Mouse (Mus musculus) myocyte (in vitro differentiated cells): ENCODE measurements at regions not wholly inside any gene's neighbourhood (a gene's known extent, or its start where the extent isn't known, plus 50 kb on each side); places are given as distances from the start of the nearest gene placed in this dataset.

Experiments
- CEBPB ChIP-seq: IDR thresholded peaks from 2 replicates; pipeline ENCODE4 v1.6.1; 2011; ENCODE audit warnings: mild to moderate bottlenecking, moderate library complexity; ENCODE audit not compliant: poor library complexity, insufficient read depth, severe bottlenecking
- E2F4 ChIP-seq: IDR thresholded peaks from one replicate; pipeline ENCODE4 v1.6.1; 2011; ENCODE audit warnings: mild to moderate bottlenecking, control low read depth, moderate library complexity; ENCODE audit not compliant: insufficient read depth
- MAX ChIP-seq: IDR thresholded peaks from one replicate; pipeline ENCODE4 v1.6.1; 2011; ENCODE audit warnings: low read depth, mild to moderate bottlenecking, control low read depth
- MYOD1 ChIP-seq, 3 experiments: IDR thresholded peaks; one replicate each; pipeline ENCODE4 v1.6.1; 2011; ENCODE audit warnings: control low read depth in 2 of 3, low read depth in 2 of 3, mild to moderate bottlenecking in 2 of 3, moderate library complexity in 1 of 3; ENCODE audit not compliant: insufficient read length in 2 of 3, control insufficient read depth in 1 of 3
- MYOG ChIP-seq, 3 experiments: IDR thresholded peaks; one replicate each; pipeline ENCODE4 v1.6.1; 2011; ENCODE audit warnings: control low read depth in 2 of 3, low read depth in 2 of 3, mild to moderate bottlenecking in 2 of 3; ENCODE audit not compliant: insufficient read length in 2 of 3, control insufficient read depth in 1 of 3, insufficient read depth in 1 of 3
- POLR2A ChIP-seq: IDR thresholded peaks from one replicate; pipeline ENCODE4 v1.6.1; 2011; ENCODE audit warnings: low read depth, mild to moderate bottlenecking, control low read depth, moderate library complexity; ENCODE audit not compliant: insufficient read length
- POLR2AphosphoS2 ChIP-seq: IDR thresholded peaks from one replicate; pipeline ENCODE4 v1.6.1; 2011; ENCODE audit warnings: low read depth, control low read depth; ENCODE audit not compliant: insufficient read length
- REST ChIP-seq: IDR thresholded peaks from one replicate; pipeline ENCODE4 v1.6.1; 2011; ENCODE audit warnings: mild to moderate bottlenecking, control low read depth, moderate library complexity; ENCODE audit not compliant: insufficient read depth, insufficient read length
- SRF ChIP-seq: IDR thresholded peaks from one replicate; pipeline ENCODE4 v1.6.1; 2011; ENCODE audit warnings: low read depth; ENCODE audit not compliant: control insufficient read depth, insufficient read length
- TCF12 ChIP-seq: IDR thresholded peaks from one replicate; pipeline ENCODE4 v1.6.1; 2011; ENCODE audit warnings: mild to moderate bottlenecking, control low read depth; ENCODE audit not compliant: poor library complexity, insufficient read depth, severe bottlenecking
- TCF3 ChIP-seq: IDR thresholded peaks from one replicate; pipeline ENCODE4 v1.6.1; 2011; ENCODE audit warnings: low read depth, control low read depth; ENCODE audit not compliant: insufficient read length
- USF1 ChIP-seq: IDR thresholded peaks from one replicate; pipeline ENCODE4 v1.6.1; 2011; ENCODE audit warnings: low read depth, mild to moderate bottlenecking, control low read depth, moderate library complexity

DNA sequence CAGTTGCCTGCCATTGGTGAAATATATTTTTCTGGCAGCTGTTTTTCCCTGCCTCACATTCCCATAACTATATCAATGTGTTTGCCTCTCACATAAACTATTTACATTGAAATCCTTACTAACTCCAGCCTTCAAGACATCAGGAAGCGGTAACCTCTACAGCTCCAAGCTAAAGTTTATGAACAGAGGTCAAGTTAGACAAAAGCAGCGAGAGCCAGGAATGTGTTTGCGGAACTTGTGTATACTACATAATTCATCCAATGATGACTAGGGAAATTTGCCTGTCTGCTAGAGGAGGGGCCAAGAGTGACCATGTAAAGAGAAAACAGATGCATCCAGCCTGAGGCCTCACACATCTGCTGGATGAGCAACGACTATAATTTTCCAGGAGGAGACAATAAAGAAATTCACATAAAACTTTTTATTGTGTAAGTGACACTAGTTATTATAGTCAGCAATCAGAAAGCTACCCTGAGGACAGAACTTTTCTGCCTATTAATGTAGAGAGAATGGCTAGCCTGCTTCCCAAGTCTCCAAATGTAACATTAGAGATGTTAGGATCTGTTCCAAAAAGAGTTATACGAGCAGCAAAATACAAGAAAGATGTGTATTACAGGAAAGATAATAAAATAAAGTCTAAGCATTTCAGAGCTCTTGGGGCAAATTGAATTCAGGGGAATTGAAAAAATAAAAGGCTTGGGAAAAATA, 461.5 kb upstream of the Sptlc3 start:
- TF ChIP-seq POLR2A = no peak
- no peak for TF ChIP-seq REST
- TF ChIP-seq MAX = no peak
- no peak for TF ChIP-seq TCF12
- TF ChIP-seq E2F4 = no peak
- no peak for TF ChIP-seq USF1
- TF ChIP-seq SRF = no peak
- TF ChIP-seq TCF3 = no peak
- no peak for TF ChIP-seq MYOG (IDR thresholded peaks at IDR 0.05; ENCODE audit: control insufficient read depth in 1 of 3, insufficient read depth in 1 of 3, insufficient read length in 2 of 3, low read depth in 2 of 3)
- TF ChIP-seq CEBPB = no peak
- no peak for TF ChIP-seq MYOD1 (IDR thresholded peaks at IDR 0.05; ENCODE audit: control insufficient read depth in 1 of 3, insufficient read length in 2 of 3, low read depth in 2 of 3)
- no peak for TF ChIP-seq POLR2AphosphoS2
